Mouse (Mus musculus) mesoderm, embryonic 11.5 days (tissue): ENCODE data around the gene Dcaf8.
A peak's percentile ranks its signal among the peaks of the same experiment; 100 is the strongest.

Experiments
- DNase-seq: peaks from one replicate; pipeline ENCODE4 v3.0.0-alpha.2; 2012; ENCODE audit warnings: low read depth, low spot score

The Dcaf8 gene

DNA sequence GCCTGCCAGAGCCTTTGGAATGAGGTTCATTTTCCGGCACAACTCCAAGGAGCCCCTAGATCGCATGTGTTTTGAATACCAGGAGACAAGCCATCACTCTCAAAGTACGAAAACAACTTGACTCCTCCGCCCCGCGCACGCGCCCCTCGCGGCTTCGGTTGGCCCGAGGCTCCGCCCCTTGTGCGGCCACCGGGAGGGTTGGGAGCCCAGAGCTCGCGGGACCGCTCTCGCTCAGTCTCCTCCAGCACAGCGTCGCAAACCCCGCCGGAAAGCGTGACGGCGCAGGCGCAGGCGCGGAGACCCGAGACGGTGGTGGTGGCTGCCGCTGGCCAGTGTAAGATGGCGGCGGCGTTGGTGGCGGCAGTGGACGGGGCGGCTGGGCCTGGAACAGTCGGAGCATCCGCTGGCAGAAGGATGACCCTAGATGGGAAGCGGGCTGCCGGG, at the start of gene Dcaf8:
TSS of gene Dcaf8 (plus strand) at position 250 of the 444 bp plus-strand sequence.
- peak; percentile 98 for DNase-seq

GRCm38 (mm10) chr1:172099325-172100033, 48.4 kb upstream of the Dcaf8 start:
- DNase-seq: no peak

GRCm38 (mm10) chr1:172103619-172104018, 44.3 kb upstream of the Dcaf8 start:
- DNase-seq: no peak

DNA sequence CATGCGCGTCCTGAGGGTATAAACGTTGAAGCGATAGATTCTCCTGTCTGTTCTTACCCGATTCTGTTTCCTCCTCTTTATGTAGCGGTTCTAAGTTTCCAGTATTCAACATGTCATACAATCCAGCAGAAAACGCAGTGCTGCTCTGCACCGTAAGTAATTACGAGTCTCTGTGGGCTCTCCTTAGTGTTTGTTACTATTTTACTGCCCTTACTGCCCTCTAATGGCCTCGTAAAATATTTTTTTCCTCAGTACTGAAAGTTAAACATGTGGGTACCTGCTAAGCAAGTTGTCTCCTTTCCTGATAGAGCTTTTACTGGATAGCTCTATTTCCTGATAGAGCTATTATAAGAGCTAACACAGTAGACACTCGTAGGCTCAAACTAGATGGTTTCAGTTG, 42.8 kb upstream of the Dcaf8 start:
- DNase-seq: no peak

- DNase-seq: no peak
Measured at GRCm38 (mm10) chr1:172107777-172108477, 40.0 kb upstream of the Dcaf8 start.

- DNase-seq: no peak
Measured at GRCm38 (mm10) chr1:172116948-172117347, 30.9 kb upstream of the Dcaf8 start.

DNA sequence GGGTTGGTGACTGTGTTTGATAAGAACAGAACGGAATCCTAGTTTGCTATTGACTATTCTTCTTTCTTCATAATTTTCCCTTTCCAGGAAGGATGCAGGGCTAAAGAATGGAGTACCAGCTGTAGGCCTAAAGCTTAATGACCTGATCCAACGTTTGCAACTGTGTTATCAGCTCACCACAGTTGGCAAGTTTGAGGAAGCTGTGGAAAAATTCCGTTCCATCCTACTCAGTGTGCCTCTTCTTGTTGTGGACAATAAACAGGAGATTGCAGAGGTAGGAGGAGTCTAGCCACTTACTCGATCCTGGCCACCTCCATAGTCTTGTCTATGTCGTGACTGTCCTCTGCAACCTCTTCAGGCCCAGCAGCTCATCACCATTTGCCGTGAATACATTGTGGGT, 28.8 kb upstream of the Dcaf8 start:
- no peak for DNase-seq

- peak; percentile 75 for DNase-seq
Measured at GRCm38 (mm10) chr1:172119720-172120119, 28.2 kb upstream of the Dcaf8 start.

DNA sequence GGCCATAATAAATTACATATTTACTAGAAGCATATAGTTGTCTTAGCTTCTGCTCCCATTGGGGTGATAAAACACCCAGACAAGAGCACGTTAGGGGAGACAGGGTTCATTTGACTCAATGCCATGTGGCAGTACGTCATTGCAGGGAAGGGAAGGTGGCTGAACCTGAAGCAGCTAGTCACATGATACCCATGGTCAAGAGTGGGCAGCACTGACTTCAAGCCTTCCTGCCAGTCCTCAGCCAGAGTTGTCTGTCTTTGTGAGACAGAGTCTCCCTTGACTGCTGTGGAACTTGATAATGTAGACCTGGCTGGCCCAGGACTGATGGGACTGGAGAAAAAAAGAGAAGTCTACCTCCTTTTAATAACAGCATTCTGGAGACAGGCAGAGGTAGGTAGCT, 25.2 kb upstream of the Dcaf8 start:
- no peak for DNase-seq

DNA sequence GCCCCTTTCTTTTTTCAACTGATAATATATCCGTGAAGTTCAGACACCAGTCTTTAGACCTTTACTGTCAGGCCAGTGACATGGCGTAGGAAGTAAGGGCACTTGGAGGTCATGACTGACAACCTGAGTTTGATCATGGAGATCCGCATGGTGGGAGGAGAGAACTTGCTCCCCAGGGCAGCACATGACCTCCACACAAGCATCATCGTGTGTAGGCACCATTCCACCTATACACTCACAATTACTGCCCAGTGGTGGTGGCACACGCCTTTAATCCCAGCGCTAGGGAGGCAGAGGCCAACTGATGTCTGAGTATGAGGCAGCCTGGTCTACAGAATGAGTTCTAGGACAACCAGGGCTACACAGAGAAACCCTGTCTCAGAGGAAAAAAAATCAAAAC, 23.3 kb upstream of the Dcaf8 start:
- no peak for DNase-seq

- peak; percentile 91 for DNase-seq
Measured at GRCm38 (mm10) chr1:172126376-172127347, 21.2 kb upstream of the Dcaf8 start, which contains the start of gene Pex19. Gene Pex19 (plus strand): TSS chr1:172126755.

- DNase-seq: no peak
Measured at GRCm38 (mm10) chr1:172127487-172127886, 20.4 kb upstream of the Dcaf8 start.

- no peak for DNase-seq
Measured at GRCm38 (mm10) chr1:172128563-172128962, 19.3 kb upstream of the Dcaf8 start.

DNA sequence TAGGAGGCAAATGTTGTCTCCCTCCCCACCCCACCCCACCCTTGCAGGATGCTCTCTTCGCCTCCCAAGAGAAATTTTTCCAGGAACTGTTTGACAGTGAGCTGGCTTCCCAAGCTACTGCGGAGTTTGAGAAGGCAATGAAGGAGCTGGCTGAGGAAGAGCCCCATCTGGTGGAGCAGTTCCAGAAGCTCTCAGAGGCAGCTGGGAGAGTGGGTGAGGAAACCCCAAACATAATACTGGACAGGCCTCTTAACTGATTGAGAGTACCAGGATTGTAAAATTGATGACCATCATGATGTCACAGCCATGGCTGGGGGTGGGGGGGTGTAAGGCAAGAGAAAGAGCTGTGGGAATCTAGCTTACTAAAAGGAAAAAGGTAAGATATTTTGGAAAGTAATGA, 18.8 kb upstream of the Dcaf8 start:
- DNase-seq: no peak

GRCm38 (mm10) chr1:172129780-172130179, 18.1 kb upstream of the Dcaf8 start:
- DNase-seq: no peak

GRCm38 (mm10) chr1:172132319-172132718, 15.6 kb upstream of the Dcaf8 start:
- DNase-seq: no peak

DNA sequence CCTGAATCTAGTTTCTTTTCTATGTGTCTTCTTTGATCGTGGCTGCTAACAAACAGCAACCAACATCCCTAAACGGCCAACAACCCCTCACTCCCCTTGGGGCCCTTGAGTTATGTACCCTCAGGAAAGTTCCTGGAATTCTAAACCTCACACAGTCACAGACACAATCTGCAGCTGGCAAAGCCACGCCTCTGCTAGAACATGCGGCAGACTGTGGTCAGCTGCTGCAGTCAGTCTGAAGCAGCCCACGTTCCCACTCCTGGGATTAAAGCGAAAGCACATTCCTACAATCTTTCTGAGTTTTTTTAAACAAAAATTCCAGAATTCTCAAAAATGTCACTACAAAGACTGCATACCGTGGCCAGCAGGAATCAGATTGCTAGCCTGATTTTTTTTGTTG, 14.3 kb upstream of the Dcaf8 start:
- no peak for DNase-seq

GRCm38 (mm10) chr1:172134072-172134471, 13.8 kb upstream of the Dcaf8 start:
- DNase-seq: no peak

GRCm38 (mm10) chr1:172140160-172140559, 7.7 kb upstream of the Dcaf8 start:
- DNase-seq: no peak

DNA sequence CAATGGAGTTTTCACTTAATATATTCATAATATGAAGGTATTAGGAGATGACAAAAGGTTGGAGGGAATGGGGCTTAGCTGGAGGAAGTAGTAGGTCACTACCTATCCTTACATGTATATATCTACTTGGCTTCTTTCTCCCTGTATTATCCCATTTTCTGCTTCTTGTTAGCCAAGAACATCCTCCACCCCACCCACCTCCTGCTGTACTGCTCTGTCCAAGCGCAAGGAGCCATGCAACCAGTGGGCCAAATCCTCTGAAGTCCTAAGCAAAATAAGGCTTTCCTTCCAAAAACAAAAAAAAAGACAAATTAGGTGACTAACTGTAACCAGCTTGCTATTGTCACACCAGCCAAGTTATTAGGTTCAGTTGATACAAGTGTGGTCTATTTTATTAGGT, 7.1 kb upstream of the Dcaf8 start:
- DNase-seq: no peak

GRCm38 (mm10) chr1:172141529-172141928, 6.4 kb upstream of the Dcaf8 start:
- no peak for DNase-seq

- peak; percentile 63 for DNase-seq
Measured at GRCm38 (mm10) chr1:172143570-172143969, 4.3 kb upstream of the Dcaf8 start.
